Mouse (Mus musculus) left cerebral cortex, postnatal 36 days (tissue): Measurements from ENCODE around the gene Atn1. TPM values are rescaled to one million over a fixed set of nuclear protein-coding genes. Genes with fewer than 3 reads are reported as not detected.

Source experiments
- DNase-seq, 2 experiments: peaks; one replicate each; pipeline ENCODE4 v3.0.0; 2021 to 2022; ENCODE audit warnings: low spot score in 2 of 2, mixed read lengths in 1 of 2
- intact Hi-C: fragments of 180-260 bp; cut with DNase I; formaldehyde crosslinking; loops from one replicate; pipeline ENCODE4 v1.15.1; 2025
- total RNA-seq, 2 experiments: library from RNA; stranded (reverse); gene quantifications; 2 replicates each; pipeline ENCODE4 v1.2.3; 2021

Gene Atn1
- total RNA-seq, 2 experiments from 2014 or later = 162 to 175 TPM

DNA sequence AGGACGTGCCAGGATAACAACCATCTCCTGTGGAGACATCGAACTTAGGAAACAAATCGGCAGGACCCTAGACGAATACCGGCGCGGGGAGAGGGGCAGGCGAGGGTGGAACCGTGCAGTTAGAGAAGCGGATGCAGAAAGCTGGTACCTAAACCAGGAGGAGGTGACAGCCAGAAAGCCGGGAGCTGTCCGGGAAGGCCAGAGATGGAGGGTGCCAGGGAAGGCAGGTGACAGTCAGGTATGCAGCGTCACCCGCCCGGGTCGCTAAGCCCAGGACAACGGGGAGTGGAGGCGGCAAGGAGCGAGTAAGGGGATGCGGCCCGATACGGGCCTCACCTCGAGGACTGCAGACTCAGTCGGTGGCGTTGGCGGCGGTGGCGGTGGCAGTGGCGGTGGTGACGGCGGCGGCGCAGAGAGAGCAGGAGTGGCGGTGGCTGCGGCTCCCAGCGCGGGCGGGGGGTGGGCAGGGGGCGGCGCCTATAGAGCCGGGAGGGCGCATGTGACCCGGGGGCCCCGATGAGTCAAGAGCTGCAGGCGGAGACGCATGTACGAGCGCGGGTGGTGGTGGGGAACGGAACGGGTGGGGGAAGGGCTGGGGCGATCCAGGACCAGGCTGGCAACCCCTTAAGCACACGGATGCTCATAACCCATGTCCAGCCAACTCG lies 12.9 kb upstream of the Atn1 start, which contains the start of gene Eno2:
Eno2 (minus strand) TSS at position 573 of the 665 bp plus-strand sequence.
- intact Hi-C loops = loop anchor here (2.0 to 5.0 kb wide), 3 partner anchors 36 to 93 kb away; partner anchors contain the start of gene Gpr162

DNA sequence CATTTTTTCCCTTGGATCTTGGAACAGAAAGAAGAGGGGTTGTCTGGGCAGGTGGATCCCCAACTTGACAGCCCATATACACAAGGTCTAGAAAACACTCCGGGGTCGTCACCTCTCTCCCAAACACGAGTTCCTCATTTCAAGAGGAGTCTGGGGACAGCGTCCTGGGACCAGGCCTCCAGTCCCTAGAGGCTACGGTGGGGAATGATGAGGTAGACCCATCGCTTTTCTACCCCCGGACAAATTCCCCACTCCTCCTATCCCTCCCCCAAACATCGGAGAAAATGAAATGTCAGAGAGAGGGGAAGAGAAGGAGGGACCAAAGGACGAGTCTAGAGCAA lies 12.3 kb upstream of the Atn1 start:
- intact Hi-C loops = loop anchor here (2.0 to 5.0 kb wide), 3 partner anchors 36 to 94 kb away; partner anchors contain the start of gene Gpr162
- DNase-seq = no peak

More for the DNA sequence above, 12.9 kb upstream of the Atn1 start, which contains the start of gene Eno2:
- peak; percentile 71 to 83 for DNase-seq

DNA sequence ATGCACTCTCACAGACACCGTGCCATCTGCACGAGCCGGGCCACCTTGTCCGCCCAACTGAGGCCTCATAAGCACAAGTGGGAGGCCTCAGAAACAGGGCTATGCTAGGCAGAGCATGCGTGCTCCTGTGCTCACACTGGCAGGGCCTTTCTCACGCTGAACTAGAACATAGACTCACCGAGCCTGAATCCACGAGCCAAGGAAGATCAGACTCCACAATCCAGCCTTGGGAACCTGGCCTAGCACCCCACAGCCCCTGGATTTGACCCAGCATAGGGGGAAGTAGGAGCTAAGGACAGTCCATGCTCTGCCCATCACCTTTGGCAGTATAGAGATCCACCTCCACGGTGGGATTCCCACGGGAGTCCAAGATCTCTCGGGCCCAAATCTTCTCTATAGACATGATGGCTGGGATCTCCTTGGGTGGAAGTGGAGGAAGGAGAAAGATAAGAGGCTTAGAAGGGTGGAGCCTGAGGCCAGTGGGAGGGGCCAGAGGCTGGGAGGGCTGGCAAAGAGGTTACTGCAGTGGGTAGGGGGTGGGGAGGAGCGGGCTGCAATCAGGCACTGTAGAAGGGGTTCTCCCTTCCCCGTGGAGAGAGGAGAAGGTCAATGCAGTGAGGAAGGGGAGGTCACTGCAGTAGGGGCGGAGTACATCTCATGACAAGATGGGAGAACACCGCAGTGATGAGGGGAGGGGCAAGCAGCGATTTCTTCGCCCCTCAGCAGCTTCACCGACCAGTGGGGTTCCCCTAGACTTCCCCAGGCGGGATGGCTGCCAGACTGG lies 11.8 kb upstream of the Atn1 start:
- DNase-seq = peak in 1 of 2 experiments; percentile 65
- intact Hi-C loops = loop anchor here (2.0 to 5.0 kb wide), 3 partner anchors 37 to 94 kb away; partner anchors contain the start of gene Gpr162

DNA sequence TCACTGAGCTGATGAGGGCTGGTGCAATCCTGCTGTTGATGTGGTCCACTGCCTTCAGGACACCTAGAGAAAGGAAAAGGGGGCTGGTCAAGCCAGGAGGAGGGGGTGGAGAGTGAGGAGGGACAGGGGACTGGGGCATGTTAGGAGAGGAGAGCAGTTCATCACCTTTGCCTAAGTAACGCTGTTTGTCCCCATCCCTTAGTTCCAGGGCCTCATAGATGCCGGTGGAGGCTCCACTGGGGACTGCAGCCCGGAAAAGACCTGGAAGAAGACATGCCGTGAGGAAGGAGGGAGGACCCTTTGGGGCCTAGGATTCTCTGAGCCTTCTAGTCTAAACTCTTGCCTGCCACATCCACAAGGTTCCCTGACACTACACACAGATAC lies 11.2 kb upstream of the Atn1 start:
- DNase-seq = no peak
- intact Hi-C loops = loop anchor here (5.0 kb wide), 1 partner anchor 95 kb away; the partner anchor contains the start of gene Gpr162

DNA sequence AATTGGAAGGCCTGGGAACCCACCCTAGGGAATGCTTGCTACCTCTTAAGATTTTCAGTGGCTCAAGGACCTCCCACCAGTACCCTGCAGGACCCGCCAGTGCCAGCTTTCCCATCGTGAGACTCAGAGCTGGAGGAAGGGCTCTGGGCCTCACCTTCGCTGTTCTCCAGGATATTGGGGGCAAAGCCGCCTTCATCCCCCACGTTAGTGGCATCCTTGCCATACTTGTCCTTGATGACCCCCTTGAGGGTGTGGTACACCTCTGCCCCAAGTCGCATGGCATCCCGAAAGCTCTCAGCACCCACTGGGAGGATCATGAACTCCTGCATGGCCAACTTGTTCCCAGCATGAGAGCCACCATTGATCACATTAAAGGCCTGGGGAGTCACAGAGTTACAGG lies 9.6 kb upstream of the Atn1 start:
- DNase-seq = no peak
- intact Hi-C loops = loop anchor here (5.0 kb wide), 1 partner anchor 96 kb away; the partner anchor contains the start of gene Gpr162

DNA sequence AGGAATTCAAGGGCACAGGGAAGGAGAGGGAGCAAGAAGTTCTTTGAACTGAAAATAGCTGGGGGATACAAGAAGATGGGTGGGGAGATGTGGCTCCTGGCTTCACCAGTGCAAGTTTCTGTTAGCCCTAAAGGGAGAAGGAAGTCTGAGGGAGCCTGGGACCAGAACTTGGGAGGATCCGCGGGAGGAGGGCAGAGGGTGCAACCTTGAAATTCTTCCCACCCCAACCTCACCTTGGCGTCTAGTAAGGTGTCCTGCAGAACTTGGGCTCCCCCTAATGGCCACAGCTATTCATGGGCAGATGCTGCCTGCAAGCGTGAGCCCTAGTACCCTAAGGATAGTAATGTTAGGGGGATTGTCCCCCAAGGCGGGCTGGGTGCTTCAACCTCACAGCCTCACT lies 2.9 kb upstream of the Atn1 start:
- DNase-seq = peak; percentile 78 to 79
- intact Hi-C loops = loop anchor here (1.0 kb wide), 1 partner anchor 97 kb away; no protein-coding TSS in a partner anchor

DNA sequence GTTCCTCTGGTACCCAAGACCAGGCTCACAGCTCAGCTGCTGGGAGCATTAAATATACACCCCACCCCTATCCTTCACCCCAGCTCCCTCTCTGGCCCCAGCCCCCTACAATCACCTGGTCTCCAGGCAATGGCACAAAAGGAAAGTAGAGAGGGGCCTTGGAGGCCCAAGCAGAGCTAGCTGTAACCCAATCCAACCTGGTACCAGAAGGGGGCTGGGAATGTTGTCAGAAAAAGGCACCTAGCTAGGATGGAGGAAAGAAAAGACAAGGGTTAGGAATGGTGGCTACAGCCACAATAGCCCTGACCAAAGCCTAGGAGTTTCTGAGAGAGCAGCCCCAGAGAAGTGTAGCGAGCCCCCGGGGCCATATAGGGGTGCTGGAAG lies 2.5 kb upstream of the Atn1 start:
- intact Hi-C loops = loop anchor here (1.0 kb wide), 1 partner anchor 97 kb away; no protein-coding TSS in a partner anchor
- DNase-seq = no peak

DNA sequence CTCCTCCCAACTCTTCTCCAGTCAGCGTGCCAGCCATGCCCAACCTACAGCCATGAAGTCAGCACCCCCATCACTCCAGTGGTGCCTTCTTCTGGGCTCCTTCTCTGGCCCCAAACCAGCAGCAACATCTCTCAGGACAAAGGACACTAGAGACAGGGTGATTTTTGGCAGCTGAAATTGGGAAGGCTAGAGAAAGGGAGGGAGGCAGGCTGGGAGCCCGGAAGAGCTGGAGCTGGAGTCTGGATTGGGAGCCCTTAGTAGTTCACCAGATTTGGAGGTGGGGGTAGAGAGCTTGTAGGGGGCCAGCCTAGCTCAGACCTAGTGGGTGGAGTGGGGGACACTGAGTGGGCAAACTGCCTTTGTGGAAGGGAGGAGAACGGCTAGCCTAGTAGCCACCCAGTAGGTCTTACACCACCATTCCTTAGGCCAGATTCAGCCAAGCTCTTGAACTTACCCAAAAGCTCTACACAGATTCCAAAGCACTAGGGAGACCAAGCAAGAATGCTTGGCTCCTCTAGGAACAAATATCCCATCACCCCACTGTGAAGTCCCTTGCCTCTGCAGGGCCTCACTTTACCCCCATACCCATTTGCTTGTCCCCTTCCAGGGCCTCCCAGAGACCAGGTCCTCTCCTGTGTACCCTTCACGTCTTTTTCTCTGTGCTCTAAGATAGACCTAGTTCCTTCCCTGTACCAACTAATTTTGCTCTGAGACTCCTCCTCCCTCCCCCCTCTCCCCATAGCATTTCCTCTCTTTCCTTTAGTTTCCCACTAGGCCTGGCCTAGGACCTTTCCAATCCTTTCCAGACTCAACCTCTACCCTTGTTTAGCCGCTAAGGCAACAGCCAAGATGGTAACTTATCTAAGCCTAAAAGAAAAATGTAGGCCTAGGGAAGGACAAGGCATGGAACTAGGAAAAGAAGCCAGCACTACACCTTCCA lies 1.9 kb upstream of the Atn1 start:
- peak; percentile 64 to 73 for DNase-seq
- intact Hi-C loops = loop anchor here (2.0 kb wide), 1 partner anchor 17 kb away; the partner anchor contains the start of gene Grcc10

DNA sequence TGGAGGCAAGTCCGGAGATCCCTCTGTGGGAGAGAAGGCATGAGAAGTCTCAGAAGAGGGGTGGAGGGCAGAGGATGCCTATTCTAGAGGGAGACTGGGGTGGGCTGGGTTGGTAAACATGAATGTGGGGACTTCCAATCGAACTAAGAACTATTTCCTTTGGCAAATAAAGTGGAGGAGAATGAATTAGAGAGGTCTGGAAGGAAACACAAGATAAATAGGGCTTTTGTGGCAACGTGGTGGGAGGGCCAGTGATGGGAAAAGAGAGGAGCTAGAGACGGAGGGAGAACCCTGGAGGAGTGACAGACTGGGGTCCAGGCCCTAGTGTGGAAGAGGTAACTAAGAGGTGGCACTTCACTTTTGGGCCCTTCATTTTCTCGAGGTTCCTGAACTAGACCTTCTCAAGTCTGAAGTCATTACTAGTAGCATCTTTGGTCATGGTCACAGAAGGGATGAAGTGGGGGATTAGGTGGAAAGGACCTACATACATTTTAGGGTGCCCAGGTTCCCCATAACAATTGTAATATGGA lies 1.1 kb upstream of the Atn1 start:
- intact Hi-C loops = loop anchor here (2.0 kb wide), 1 partner anchor 17 kb away; the partner anchor contains the start of gene Grcc10
- no peak for DNase-seq

DNA sequence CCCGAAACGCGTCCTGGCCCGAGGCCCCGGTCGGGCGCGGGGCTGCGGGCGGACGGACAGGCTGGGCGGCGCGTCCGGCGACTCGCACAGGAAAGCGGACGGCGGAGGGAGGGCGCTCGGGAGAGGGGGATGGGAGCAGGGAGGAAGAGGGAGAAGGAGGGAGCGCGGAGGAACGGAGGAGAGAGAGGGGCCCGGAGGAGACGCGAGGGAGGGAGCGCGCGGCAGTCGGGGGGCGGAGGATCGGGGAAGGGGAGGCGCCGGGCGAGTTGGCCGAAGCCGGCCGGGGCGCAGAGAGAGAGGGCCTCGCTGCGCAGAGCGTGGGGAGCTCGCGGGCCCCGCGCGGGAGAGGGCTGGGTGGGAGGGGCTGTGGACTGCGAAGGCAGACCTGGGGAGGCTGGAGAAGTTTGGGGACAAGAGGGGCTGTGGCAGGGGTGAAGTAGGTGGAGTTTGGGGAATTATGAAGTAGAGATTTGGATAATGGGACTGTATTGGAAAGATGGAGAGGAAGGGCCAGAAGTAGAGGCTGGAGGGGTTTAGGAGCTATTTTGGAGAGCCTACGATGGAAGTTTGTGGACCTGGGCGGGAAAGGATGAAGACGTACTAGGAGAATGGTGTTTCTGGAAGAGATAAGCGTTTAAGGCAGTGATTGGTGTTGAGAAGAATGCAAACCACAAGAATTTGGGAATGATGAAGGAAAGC lies 477 bp upstream of the Atn1 start:
- intact Hi-C loops = loop anchor here (2.0 kb wide), 1 partner anchor 16 kb away; the partner anchor contains the start of gene Grcc10
- DNase-seq = peak; percentile 85 to 86

DNA sequence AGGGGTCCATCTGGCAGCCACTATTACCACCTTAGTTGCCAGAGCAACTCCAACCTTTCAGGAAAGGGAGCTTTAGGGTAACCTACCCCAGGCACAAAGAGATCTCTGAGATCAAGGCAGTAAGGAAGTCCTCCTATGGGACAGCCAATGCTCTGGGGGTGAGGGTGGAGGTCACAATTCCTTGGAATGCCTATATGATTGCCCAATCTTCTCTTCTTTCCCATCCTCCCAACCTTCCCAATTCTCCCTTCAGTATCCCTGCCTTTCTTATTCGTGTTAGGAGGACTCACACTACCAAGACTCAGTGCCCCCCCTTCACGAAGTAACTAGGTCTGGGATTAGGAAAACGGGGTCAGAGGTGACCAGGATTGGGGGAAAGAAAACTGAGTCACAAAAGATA lies 1.0 kb downstream of the Atn1 start:
- no peak for DNase-seq
- intact Hi-C loops = no loop called here

DNA sequence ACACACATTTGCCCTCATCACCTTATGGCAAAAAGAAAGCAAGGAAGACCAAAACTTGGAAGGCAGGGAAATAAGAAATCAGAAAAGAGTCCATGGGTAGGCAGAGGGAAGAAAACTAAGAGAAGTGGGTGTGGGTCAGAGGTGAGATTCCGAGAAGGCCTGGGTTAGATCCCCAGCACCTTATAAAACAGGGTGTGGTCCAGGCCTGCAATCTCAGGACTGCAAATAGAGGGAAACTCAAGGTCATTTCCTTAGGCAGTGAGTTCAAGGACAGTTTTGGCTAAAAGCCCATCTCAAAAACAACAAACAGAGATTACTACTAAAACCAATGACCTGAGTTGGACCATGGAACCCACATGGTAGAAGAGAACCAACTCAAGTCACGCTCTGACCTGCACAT lies 2.5 kb downstream of the Atn1 start:
- intact Hi-C loops = no loop called here
- DNase-seq = no peak

DNA sequence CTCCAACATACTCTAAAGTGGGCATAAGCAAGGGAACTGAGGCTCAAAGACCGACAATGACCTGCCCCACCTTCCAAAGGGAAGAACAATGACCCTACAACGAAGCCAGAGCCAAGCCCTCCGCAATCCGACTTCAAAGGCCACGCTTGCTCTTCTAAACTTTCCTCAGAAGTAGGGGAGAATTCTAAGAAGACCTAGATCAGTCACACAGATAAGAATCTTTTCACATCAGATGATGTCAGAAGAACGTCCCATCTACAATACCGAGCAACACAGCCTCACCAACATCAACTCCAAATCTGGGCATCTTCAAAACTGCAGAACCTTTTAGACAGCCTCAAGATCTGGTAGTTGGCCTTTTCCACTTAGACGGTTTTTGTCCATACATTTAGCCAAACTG lies 5.9 kb downstream of the Atn1 start:
- no peak for DNase-seq
- intact Hi-C loops = no loop called here

DNA sequence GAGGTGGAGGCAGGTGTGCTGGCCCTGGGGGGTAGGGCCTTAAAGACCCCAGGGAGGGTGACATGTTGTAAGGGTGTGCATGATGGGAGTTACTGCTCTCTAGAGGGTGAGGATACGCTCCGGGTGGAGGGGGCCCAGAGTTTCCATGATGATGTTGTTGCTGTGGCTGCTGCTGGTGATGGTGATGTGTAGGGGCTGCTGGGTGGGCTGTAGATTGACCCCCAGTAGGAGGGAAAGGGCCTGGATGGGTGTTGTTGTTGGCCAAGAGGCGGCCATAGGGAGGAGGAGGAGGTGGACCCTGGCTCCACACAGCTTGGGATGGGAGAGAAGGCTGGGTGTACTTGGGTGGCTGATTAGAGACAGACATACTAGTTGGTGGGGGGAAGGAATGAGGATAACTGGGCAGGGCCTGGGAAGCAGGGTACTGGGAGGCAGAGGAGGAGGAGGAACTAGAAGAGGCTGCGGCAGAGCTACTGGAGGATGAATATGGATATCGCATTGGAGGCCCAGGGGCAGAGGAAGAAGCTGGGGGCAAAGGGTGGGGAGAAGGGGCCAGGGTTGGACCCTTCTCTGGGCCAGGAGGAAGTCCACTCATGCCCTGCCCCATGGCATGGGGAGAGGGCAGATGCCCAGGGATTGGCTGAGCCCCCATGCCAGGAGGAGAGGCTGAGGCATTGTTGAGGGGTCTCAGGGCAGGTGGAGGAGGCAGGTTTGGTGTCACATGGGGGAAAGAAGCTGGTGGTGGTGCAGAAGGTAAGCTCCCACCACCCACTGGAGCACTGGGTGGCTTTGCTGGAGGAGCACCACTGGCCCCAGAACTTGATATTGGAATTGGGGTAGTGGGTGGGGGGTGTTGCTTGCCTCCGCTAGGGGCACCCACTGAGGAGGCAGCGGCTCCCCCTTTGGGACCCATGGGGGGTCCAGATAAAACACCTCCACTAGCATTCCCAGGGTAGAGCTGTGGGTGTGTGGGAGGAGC lies 9.4 kb downstream of the Atn1 start:
- intact Hi-C loops = no loop called here
- no peak for DNase-seq

DNA sequence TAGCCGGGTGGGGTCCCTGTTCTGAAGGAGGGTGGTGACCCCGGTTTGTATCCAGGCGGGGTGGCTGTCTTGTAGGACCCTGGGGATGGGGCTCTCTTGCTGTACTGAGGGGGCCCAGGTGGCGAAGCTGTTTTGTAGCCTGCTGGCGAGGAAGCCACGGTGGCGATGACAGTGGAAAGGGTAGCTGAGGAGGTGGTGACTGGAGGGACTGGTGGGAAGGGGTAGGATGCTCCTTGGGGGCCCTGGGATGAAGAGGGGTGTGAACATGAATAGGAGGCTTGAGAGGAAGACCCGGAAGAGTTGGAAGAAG lies 10.1 kb downstream of the Atn1 start:
- intact Hi-C loops = no loop called here
- no peak for DNase-seq

DNA sequence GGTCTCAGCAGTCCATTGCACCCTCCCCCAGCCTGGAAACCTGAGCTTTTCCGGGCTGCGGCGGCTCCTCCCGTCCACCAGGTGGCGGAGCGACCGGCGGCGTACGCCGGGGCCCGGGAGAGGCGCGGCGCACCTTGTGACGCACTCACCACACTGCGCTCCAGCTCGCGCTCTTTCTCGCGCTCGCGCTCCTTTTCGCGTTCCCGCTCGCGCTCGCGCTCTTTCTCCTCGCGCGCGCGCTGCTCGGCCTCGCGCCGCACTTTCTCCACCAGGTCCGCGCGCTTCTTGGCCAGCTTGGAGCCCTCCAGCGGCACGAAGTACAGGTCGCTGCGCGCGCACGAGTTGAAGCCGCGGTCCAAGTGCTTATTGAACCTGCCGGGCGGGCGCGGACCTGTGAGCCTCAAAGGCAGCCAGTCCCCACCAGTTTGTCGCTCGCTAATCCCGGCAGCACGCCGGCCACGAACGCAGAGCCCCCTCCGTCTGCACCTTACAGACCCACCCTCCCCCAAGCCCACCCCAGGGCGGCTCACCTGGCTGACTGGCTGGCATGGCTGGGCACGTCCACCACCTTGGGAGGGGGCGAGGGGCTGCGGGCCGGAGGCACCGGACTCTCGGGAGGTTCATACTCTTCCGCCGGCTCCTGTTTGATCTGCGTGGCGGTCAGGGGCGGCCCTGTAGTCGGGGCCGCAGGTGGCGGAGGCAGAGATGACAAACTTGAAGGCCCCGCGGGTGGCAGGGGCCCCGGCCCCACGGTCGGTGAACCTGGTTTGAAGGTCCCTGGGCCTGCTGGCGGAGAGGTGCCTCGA lies 10.6 kb downstream of the Atn1 start:
- DNase-seq = peak; percentile 93 to 96
- intact Hi-C loops = loop anchor here (1.0 kb wide), 1 partner anchor 33 kb away; the partner anchor contains the start of genes Emg1 and Phb2
